Mouse (Mus musculus) heart, postnatal 14 days (tissue): ENCODE measurements around the gene Usp38. TPM values are rescaled to one million over a fixed set of nuclear protein-coding genes. Genes with fewer than 3 reads are reported as not detected.
"Not testable (repeated sequence)": the region's sequence is repeated elsewhere in the genome, so short reads cannot be mapped to it uniquely, and the experiment has no call there.

ENCODE experiments used
- DNase-seq, 2 experiments: peaks; one replicate each; pipeline ENCODE4 v3.0.0; 2021 to 2022
- intact Hi-C: fragments of 180-260 bp; cut with DNase I; formaldehyde crosslinking; loops from one replicate; pipeline ENCODE4 v1.15.1; 2025
- long read RNA-seq, 2 experiments: library from polyadenylated mRNA; stranded (forward); transcript quantifications; one replicate each; pipeline ENCODE4 v2.0.0; 2021
- total RNA-seq, 2 experiments: library from RNA; stranded (reverse); gene quantifications; 2 replicates each; pipeline ENCODE4 v1.2.3; 2021

The Usp38 gene
- total RNA-seq: 10 to 100 TPM; 19.8 to 19.9 TPM
- long read RNA-seq, experiment 1, full-length matches to known transcripts: 21 of 25 reads
- long read RNA-seq, experiment 1, partial matches to known transcripts: 2 of 25 reads
- long read RNA-seq, experiment 1, other reads (novel, unspliced or antisense): 2 of 25 reads
- long read RNA-seq, experiment 2, full-length matches to known transcripts: 17 of 21 reads
- long read RNA-seq, experiment 2, partial matches to known transcripts: 3 of 21 reads
- long read RNA-seq, experiment 2, other reads (novel, unspliced or antisense): 1 of 21 reads

GRCm38 (mm10) chr8:81014789-81015699 is at the start of gene Usp38:
Gene Usp38, minus strand, starts transcription at chr8:81014928.
- intact Hi-C loops: loop anchor here (10.0 kb wide), 1 partner anchor 1300 kb away; the partner anchor contains the start of genes Abce1 and Anapc10
- DNase-seq: peak; percentile 99 to 100

- no peak for DNase-seq
- intact Hi-C loops: no loop called here
These were observed 47.8 kb upstream of the Usp38 start for GRCm38 (mm10) chr8:81062566-81062965.

GRCm38 (mm10) chr8:81061950-81062349 is 47.2 kb upstream of the Usp38 start:
- intact Hi-C loops: no loop called here
- DNase-seq: peak in 1 of 2 experiments; percentile 15

- intact Hi-C loops: no loop called here
- no peak for DNase-seq
These were observed 29.5 kb upstream of the Usp38 start for GRCm38 (mm10) chr8:81044201-81044600.

- no peak for DNase-seq
- intact Hi-C loops: no loop called here
These were observed 13.3 kb upstream of the Usp38 start for GRCm38 (mm10) chr8:81027991-81028390.

GRCm38 (mm10) chr8:81017548-81017947 is 2.8 kb upstream of the Usp38 start:
- intact Hi-C loops: loop anchor here (10.0 kb wide), 1 partner anchor 1303 kb away; the partner anchor contains the start of genes Abce1 and Anapc10
- not testable (repeated sequence) for DNase-seq

GRCm38 (mm10) chr8:81013811-81014530 is 757 bp downstream of the Usp38 start:
- intact Hi-C loops: loop anchor here (10.0 kb wide), 1 partner anchor 1299 kb away; the partner anchor contains the start of genes Abce1 and Anapc10
- peak in 1 of 2 experiments; percentile 33 for DNase-seq

- intact Hi-C loops: loop anchor here (10.0 kb wide), 1 partner anchor 1298 kb away; the partner anchor contains the start of genes Abce1 and Anapc10
These were observed 2.0 kb downstream of the Usp38 start for GRCm38 (mm10) chr8:81012699-81013098.

GRCm38 (mm10) chr8:81012031-81012560 is 2.6 kb downstream of the Usp38 start:
- intact Hi-C loops: loop anchor here (10.0 kb wide), 1 partner anchor 1297 kb away; the partner anchor contains the start of genes Abce1 and Anapc10
- no peak for DNase-seq

More at GRCm38 (mm10) chr8:81012699-81013098, 2.0 kb downstream of the Usp38 start:
- no peak for DNase-seq

GRCm38 (mm10) chr8:81010386-81010785 is 4.3 kb downstream of the Usp38 start:
- intact Hi-C loops: loop anchor here (10.0 kb wide), 1 partner anchor 1296 kb away; the partner anchor contains the start of genes Abce1 and Anapc10
- no peak for DNase-seq

- DNase-seq: no peak
- intact Hi-C loops: no loop called here
These were observed 9.6 kb downstream of the Usp38 start for GRCm38 (mm10) chr8:81005114-81005513.

- no peak for DNase-seq
- intact Hi-C loops: loop anchor here (5.0 to 10.0 kb wide), 2 partner anchors 224 to 502 kb away; partner anchors contain the start of gene Gypa
These were observed 18.1 kb downstream of the Usp38 start for GRCm38 (mm10) chr8:80996632-80997031.

- peak; percentile 26 to 60 for DNase-seq
- intact Hi-C loops: loop anchor here (1.0 to 10.0 kb wide), 3 partner anchors 70 to 497 kb away; partner anchors contain the start of gene Gypa
These were observed 22.8 kb downstream of the Usp38 start for GRCm38 (mm10) chr8:80991937-80992336.

GRCm38 (mm10) chr8:80982829-80983228 is 31.9 kb downstream of the Usp38 start:
- intact Hi-C loops: no loop called here

GRCm38 (mm10) chr8:80981696-80982095 is 33.0 kb downstream of the Usp38 start:
- DNase-seq: no peak
- intact Hi-C loops: no loop called here

More at GRCm38 (mm10) chr8:80982829-80983228, 31.9 kb downstream of the Usp38 start:
- DNase-seq: no peak

GRCm38 (mm10) chr8:80980063-80980462 is 34.7 kb downstream of the Usp38 start:
- intact Hi-C loops: no loop called here

GRCm38 (mm10) chr8:80977231-80977630 is 37.5 kb downstream of the Usp38 start:
- DNase-seq: no peak
- intact Hi-C loops: no loop called here

More at GRCm38 (mm10) chr8:80980063-80980462, 34.7 kb downstream of the Usp38 start:
- DNase-seq: no peak

- DNase-seq: peak; percentile 6 to 12
- intact Hi-C loops: no loop called here
These were observed 43.6 kb downstream of the Usp38 start for GRCm38 (mm10) chr8:80971150-80971549.

- intact Hi-C loops: no loop called here
- DNase-seq: no peak
These were observed 44.6 kb downstream of the Usp38 start for GRCm38 (mm10) chr8:80970000-80970685.
